Mouse (Mus musculus) frontal cortex, postnatal 25 days (tissue): ENCODE measurements around the gene Fzr1.
A peak's percentile ranks its signal among the peaks of the same experiment; 100 is the strongest.

Experiments used
- DNase-seq, 2 experiments: peaks; one replicate each; pipeline ENCODE4 v3.0.0; 2022; ENCODE audit warnings: low spot score in 2 of 2

Fzr1 gene

DNA sequence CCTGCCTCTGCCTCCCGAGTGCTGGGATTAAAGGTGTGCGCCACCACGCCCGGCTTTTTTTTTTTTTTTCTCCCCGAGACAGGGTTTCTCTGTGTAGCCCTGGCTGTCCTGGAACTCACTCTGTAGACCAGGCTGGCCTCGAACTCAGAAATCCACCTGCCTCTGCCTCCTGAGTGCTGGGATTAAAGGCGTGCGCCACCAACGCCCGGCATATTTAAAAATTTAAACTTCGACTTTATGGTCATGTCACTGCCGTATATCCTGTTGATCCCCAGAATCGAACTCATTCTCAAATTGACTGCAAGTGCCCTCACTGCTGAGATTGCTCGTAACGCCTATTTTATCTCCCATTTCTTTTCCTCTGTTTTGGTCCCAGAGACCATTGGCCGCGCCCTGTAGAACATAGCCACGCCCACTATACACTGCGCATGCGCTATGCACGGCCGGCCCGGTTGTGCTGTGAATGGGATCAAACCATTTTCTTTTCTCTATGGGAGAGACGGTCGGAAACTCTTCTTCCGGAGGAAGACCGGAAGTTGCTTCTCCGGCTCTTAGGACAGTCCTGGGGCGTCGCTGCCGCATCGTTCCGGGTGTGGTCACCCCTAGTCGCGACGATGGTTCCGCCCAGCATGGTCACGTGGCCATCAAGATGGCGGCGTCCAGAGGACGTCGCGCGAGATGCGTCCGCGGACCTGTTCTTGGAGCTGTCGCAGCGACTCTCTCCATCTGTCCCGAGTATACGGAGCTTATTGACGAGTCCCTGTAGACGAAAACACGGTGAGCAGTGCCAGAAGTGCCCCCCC, 5.7 kb upstream of the Fzr1 start, which contains the start of the genes Dohh and Gm48551:
Gene Dohh (plus strand): TSS at position 627 of the 803 bp plus-strand sequence.
Gene Gm48551 (plus strand): TSS at position 665 of the 803 bp plus-strand sequence.
- DNase-seq: peak; percentile 98 to 99

DNA sequence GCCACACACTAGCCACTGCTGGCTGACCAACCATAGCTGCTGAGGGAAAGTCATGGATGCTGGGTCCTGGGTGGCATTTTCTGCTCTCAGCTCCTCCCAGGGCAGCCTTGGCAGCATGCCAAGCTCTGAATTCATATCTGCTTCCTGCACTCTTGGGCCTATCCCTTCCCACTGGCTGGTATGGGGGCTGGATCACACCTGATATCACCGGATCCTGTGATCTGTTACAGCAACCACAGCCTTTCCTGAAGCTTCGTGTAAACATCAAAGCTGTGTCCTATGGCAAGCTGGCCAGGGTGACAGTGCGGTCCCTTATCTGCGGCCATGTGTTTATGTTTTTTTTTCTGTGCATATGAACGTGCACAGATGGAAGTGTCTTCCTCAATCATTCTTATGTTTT, 3.7 kb upstream of the Fzr1 start:
- no peak for DNase-seq

DNA sequence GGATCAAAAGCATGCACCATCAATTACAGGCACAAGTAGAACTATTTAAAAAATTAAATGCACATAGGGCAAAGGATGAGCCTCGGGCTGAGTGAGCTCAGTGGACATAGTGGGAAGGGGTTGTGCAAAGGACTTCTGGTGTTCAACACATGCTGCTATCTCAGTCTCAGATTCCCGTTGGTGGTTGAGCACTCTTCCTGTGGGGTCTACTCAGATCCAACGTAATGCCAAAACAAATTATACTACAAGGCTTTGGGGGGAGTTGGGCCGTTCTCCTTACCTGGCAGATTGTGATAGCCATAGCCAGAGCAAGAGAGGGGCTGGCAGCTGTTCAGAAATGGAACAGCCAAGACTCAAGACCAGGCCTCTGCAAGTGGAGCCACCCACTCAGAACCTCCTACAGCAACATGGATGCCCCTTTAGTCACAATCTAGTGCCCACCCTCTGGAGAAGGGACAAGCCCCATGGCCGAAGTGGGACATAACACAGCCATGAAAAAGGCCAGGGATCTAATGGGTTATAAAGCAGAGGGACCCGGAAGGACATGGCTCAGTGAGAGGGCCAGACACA, 1.6 kb upstream of the Fzr1 start:
- no peak for DNase-seq

DNA sequence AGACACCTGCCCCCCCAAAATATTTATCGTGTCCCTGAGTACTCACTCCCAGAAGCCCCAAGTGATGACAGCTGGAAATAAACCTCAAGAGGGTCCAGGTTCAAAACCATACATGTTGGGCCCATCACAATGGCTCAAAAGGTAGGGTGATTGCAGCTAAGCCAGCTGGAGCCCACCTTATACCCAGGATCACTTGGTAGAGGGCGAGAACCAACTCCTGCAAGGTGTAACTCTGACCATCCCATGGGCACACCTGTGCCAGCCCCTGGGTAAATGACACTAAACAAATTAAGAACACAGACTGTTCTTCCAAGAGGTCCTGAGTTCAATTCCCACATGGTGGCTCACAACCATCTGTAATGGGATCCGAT, 852 bp upstream of the Fzr1 start:
- no peak for DNase-seq

DNA sequence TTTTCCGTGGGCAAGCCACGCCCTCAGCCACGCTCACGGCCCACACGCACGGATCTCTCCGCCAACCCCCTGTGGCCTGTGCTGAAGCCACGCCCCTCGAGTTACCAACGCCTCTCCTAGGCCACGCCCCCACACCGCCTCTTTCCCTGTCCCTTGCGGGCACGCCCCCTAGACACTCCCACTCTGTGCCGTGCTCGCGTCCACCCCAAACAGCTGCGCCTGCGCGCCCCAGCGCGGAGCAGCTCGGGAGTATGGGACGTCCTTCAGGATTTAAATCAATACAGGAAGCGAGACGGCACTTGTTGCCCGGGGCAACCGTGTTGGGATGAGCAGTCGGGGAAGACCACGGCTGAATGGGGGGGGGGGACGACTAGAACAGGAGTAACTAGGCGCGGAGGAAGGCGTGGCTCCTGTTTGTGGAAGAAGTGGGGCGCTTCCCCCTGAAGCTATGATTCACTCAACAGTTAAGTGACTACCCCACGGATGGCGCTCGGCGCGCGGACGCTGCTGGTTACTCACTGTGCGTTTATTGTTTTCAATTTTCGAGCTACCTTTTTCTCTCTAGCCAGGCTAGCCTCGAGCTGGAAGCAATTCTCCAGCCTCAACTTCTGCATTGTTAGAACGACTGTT, 352 bp upstream of the Fzr1 start:
- peak; percentile 99 to 100 for DNase-seq

DNA sequence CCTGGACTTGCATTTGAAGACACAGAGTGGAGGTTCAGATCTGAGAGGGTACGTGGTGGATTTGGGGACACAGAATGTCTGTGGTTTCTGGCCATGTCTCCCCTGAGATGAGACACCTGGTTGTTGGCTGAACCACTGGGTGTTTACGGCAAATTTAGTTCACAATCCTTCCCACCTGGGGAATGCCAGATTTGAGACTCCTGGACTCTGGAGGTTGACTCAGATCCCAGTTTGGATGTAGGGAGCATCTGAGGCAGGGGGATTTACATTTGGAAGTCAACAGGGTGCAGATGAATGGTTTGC, 1.0 kb downstream of the Fzr1 start:
- no peak for DNase-seq

DNA sequence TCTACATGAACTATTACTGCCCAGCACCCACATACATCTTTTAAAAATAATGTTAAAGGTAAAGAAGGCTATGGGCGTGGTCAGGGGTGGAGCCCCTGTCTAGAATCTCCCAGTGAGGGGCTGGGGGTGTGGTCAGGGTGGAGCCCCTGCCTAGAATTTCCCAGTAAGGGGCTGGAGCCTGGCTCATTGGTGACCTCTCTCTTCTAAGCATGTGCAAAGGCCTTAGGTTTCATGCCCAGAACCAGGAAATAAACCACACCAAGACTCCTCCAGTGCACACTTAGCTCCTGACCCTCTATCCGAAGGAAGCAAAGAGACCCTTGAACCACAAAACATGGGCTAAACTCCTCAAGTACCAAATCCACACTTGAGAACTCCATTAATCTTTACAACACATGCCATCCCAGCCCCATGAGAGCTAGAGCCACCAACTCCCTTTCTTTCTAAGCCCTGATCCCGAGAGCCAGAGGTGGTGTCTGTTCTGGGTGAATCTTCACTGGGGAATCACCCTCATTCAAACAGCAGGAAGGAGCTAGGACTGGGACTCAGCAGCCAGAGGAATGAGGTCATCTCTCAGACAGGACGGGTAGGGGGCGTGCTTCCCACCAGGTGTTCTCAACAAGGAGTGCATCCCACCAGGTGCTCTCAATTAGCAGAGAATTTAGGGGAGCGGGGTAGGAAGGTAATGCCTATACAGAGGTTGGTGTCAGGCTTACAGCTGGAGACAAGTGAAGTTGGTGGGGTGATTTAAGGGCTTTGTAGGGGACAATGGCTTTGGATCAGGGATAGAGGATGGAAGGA, 1.6 kb downstream of the Fzr1 start:
- DNase-seq: no peak

DNA sequence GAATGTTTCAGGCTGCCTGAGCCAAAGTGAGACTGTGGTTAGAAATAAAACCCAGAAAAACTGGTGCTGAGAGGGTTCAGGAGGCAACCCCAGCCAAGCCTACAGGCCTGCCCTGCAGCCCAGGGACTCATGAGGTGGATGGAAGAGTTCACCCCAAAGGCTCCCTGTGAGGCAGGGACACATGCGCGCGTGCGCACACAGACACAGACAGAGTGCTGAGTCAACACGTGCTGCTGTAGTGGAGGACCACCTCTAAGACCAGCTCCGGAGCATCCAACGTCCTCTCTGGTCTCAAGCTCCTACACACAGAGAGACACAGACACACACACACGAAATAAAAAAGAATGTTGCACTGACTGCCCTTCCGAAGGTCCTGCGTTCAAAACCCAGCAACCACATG, 3.0 kb downstream of the Fzr1 start:
- no peak for DNase-seq

DNA sequence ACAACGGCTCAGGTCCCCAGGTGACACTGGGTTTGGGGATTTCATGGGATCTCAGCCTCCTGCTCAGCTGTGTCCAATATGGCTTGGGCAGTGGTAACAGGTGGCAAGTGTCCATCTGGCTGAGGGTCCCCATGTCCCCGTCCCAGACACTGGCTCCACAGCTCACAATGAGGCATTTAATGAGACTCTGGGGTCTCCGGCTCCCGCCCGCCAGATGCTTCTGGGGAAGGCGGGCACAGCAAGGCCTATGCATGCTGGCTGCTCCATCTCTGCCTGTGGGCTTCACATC, 11.2 kb downstream of the Fzr1 start:
- DNase-seq: no peak

DNA sequence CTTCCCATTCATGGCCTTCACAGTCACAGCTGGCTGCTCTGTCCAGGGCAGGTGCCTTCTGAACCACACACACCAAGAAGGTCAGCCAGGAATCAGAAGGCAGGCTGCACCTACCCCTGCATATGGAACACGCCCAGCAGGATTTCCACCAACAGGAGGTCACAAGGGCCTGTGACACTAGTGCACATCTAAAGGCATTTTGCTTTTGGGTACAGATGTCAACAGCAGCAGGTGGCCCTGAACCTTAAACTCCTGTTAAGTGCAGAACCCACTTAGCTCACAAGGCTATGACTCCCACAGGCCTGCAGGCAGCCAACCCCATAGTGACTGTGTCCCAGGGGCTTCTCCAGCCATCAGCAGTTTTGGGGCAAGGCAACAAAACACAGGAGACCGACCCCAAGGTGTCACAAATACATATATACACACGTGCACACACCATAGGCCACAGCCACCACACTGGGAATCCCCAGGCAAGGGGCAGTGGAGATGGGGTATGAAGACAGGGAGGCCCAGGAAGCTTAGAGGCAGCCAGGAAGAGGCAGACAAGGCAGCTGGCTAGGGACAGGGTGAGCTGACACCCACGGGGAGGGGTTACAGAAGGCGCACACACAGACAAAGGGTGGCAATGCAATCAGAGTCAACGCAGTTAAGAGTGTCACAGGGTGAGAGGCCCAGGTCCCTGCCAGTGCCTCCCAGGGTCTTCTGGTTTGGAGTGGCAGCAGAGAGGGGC, 11.7 kb downstream of the Fzr1 start:
- DNase-seq: no peak

DNA sequence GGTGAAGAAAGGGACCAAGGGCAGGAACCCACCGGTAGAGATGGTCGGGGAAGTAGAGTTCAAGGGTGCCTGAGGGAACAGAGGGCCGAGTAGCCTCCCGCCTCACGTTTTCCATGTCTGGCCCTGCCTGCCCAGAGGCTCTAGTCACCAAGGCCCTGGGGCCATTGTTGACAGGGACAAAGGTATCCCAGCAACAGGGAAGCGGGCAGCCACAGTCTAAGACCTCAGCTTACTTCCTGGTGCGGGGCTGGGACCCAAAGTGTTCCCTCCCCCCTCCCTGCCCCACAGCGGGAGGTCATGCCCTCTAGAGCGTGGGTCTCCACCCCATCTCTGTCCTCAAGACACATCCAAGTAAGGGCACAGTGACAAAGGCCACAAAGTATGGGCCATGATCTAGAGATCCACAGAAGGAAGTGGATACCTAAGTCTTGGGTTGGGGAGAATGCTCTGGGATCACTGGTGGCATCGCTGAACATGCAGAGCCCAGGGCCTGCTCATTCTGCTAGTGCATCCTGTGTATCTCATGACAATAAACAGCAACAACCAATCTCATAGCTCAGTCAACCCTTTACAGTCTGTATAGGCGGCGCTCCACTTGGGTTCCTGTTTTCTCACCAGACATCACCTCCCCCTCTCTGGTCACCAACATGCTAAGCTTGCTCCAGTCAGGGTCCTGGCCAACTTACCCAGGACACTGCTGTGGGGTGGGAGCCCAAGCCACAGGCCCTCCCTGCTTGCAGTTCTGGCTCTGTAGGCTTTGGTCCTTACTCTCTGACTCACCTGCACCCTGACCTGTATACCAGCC, 12.4 kb downstream of the Fzr1 start, which contains the start of gene 4930404N11Rik:
Gene 4930404N11Rik (minus strand): TSS at position 145 of the 805 bp plus-strand sequence.
- no peak for DNase-seq

DNA sequence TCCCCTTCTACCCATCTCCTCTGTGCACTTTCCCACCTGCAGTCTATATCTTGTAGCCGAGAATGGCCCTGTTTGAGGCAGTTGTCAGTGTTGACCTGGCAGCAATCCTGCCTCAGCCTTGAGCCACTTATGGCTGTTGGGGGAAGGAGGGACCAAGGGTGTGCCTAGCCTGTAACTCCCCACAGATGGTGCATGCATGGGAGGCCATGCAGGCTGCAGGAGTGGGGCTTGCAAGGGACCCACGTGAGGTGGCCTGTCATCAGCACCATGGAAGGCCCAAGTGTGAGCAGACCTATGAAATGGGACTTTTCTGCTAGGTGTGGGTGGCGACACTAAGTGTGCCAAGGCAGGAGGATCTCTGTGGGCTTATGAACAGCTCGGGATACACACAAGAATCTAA, 13.2 kb downstream of the Fzr1 start:
- no peak for DNase-seq

DNA sequence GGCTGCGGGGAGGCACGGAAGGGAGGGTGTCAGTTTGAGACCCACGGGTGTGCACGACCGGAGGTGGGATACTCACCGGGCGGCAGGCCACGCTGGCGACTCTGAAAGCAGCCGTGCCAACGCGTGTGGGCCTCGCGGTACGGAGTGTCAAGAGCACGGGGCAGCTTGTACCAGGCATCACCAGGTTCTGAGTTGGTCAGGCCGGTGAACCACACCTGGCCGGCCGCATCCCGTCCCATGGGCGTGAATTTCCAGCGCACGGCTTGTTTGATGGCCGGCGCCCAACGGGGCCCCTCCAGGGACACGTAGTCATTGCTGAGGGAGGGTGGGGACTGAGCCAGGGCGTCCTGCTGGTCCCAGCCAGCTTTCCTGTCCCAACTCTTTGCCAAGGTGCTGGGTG, 13.7 kb downstream of the Fzr1 start:
- no peak for DNase-seq

DNA sequence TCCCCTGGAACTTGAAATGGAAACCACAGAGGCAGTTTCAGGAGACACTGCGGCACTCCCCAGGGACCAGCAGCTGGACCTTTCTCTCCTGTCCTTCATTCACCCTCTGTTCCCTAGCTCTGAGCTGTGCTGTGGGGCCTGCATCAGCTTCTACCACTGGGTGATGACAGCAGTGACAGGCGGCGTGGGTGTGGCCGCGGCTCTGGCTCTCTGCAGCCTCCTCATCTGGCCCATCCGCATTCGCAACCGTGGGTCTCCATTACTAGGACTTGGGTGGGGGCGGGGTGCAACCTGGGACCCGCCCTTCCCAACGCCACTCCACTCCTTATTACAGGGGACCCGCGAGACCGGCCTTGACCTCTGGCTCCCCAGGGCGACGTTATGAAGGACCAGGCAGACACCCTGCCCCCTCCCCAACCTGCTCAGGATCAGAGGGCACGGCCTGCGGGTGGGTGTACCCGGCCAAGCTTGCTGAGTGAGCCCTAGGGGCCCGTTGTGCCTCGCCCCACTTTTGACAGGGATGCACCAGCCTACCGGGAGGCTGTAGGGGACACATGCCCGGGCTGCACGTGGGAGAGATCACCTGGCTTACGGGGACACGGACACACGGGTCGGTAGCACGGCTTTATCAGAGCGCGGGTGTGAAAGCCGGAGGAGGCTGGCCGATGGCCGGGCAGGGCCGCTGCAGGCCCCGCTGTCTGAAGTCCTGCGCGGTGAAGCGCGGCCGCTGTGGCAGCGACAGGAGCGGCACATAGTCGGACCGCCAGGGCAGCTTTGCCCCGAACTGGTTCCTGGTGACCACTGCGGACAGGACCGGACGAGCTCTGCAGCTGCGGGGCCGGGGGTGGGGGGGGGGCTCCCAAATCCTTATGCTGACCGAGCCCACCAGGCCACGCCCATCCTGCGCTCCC, 14.6 kb downstream of the Fzr1 start:
- no peak for DNase-seq

DNA sequence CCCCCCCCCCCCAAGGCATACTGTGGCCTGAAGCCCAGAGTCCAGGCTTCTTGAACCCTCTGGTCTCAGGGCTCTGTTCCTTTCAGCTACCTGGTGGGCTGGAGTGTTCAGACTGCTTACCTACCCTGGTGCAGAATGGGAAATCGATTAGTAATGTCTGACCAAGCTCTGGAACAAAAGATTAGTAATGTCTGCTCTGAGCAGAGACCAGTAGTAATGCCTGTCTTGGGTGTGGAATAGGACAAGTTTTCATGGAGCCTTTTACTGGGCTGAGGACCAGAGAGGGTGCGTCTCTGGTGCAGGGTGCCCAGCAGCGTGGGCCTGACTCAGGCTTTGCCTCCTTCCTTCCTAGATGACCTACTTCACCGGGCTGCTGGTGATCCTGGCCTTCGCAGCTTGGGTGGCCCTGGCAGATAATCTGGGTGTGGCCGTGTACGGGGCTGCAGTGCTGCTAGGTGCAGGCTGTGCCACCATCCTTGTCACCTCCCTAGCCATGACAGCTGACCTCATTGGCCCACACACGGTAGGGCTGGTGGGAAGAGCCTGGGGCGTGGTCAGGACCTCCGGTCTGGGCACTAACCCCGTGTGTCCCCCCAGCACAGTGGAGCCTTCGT, 15.9 kb downstream of the Fzr1 start:
- no peak for DNase-seq

DNA sequence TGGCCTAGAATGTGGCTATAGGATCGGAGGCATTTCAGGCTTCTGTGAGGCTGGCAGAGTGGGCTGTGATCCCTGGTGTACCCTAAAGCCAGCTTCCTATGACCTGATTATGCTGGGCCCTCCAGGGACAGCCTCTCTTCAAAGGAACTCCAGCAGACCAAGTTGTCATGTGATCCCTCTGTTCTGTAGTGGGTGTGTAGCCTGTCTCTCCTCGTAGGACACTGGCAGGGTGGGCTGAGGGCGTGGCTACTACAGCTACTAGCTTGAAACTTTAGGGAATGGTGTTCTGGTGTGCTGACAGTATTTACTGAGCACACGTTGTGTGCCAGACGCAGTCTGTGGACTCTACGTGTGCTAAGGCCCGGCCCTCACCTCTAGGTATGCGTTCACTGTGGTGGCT, 17.6 kb downstream of the Fzr1 start:
- no peak for DNase-seq

DNA sequence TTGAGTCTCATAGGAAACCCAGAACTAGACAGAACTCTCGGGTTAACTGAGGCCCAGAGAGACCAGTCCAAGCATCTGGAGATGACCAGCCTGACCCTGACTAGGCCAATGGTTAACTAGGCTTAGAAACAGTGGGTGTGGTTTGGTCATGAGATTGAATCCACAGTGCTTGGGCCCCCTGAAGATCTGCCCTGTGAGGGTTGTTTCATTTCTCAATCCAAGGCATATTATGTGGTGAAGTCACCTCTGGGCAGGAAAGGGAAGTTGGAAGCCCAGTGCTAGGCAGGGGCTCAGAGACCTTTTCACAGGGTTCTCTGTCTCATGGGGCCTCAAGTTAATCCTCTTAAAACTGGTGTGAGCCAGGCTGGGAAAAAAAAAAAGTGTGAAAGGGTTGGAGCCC, 19.5 kb downstream of the Fzr1 start:
- DNase-seq: no peak

DNA sequence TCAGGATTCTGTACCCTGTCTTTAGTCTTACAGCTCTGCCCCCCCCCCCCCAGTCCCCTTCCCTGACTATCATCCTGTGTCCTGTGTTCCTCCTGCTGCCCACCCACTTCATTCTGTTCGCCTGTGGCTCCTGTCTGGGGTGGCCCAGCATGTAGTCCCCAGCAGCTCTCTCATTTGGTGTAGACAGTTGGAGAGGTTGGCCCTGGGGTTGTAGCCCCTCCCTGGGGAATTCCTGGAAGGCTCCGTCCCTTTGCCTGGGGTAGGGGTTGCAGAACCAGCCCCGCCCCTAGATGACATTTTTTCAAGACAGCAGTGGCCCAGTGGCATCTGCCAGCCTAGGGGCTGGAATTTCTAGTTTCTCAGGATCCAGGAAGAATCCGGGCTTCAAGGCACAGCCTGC, 20.1 kb downstream of the Fzr1 start:
- DNase-seq: no peak

DNA sequence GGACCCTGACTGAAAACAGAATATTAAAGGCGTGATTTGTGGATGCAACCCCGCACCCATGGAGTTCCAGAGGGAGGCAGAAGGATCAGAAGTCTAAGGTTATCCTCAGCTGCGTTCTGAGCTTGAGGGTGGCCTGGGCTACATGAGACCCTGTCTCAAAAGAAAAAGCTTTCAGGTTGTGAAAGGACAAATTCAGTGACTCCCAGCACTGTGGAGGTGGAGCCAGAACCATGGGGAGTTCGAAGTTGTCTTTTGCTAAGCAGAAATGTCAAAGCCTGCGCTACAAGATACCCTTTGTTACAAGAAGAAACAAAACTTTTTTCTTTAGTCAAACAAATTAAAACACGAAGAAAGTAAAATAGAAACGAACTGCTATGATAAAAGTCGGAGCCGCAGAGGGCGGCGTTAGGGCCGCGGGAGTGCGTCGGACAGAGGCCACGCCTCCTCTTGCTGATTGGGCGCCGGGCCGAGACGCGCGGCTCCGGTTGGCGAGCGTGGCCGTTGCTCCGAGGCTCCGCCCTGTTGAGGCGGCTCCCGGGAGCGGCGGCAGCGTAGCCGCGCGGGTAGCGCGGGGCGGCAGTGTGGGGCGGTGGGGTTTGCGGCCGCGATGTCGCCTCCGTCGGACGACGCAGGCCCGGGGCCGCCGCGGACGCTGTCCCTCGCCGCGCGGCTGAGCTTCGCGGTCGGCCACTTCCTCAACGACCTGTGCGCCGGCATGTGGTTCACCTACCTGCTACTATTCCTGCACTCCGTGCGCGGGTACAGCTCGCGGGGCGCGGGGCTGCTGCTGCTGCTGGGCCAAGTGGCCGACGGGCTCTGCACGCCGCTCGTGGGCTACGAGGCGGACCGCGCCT, 21.1 kb downstream of the Fzr1 start, which contains the start of gene Mfsd12:
Gene Mfsd12 (plus strand): TSS at position 501 of the 854 bp plus-strand sequence.
- peak; percentile 75 to 84 for DNase-seq
